Mouse (Mus musculus) common myeloid progenitor, adult 5-6 weeks (primary cell): ENCODE measurements around the gene Atf5. TPM values are rescaled to one million over a fixed set of nuclear protein-coding genes. Genes with fewer than 3 reads are reported as not detected.

ENCODE experiments used
- ATAC-seq: replicated peaks from 2 replicates; pipeline ENCODE4 v1.8.0; 2016; ENCODE audit warnings: low read depth, mild to moderate bottlenecking, moderate TSS enrichment, inconsistent platforms; ENCODE audit not compliant: poor library complexity, severe bottlenecking
- total RNA-seq: library from RNA; stranded (forward); fragments of 200-1000, 187-1606 nt; gene quantifications from 2 replicates; pipeline ENCODE4 v1.2.3, GENCODE M21; 2017

Atf5 gene
- total RNA-seq, 1 experiment from 2014 or later, result 2.7 TPM

GRCm38 (mm10) chr7:44850789-44851624 lies 34.5 kb upstream of the Atf5 start:
- ATAC-seq, result no peak

GRCm38 (mm10) chr7:44850146-44850545 lies 33.7 kb upstream of the Atf5 start:
- no peak for ATAC-seq

- peak; percentile 48 for ATAC-seq
Measured at GRCm38 (mm10) chr7:44849416-44850111, 33.1 kb upstream of the Atf5 start.

GRCm38 (mm10) chr7:44848561-44849415 lies 32.3 kb upstream of the Atf5 start, which contains the start of the genes Akt1s1 and Tbc1d17:
Gene Akt1s1, plus strand, starts transcription at chr7:44848991.
Gene Tbc1d17, minus strand, starts transcription at chr7:44849079.
- ATAC-seq, result peak; percentile 75

- no peak for ATAC-seq
Measured at GRCm38 (mm10) chr7:44847772-44848171, 31.3 kb upstream of the Atf5 start.

- no peak for ATAC-seq
Measured at GRCm38 (mm10) chr7:44846804-44847203, 30.3 kb upstream of the Atf5 start.

GRCm38 (mm10) chr7:44845006-44845405 lies 28.5 kb upstream of the Atf5 start:
- no peak for ATAC-seq

- ATAC-seq, result no peak
Measured at GRCm38 (mm10) chr7:44841825-44842463, 25.5 kb upstream of the Atf5 start.

- ATAC-seq, result peak; percentile 53
Measured at GRCm38 (mm10) chr7:44840426-44840825, 24.0 kb upstream of the Atf5 start.

- peak; percentile 34 for ATAC-seq
Measured at GRCm38 (mm10) chr7:44839491-44840191, 23.2 kb upstream of the Atf5 start.

- no peak for ATAC-seq
Measured at GRCm38 (mm10) chr7:44839171-44839490, 22.7 kb upstream of the Atf5 start.

GRCm38 (mm10) chr7:44838073-44838472 lies 21.6 kb upstream of the Atf5 start:
- no peak for ATAC-seq

- ATAC-seq, result no peak
Measured at GRCm38 (mm10) chr7:44836423-44837053, 20.1 kb upstream of the Atf5 start.

- ATAC-seq, result no peak
Measured at GRCm38 (mm10) chr7:44836016-44836404, 19.6 kb upstream of the Atf5 start.

- ATAC-seq, result no peak
Measured at GRCm38 (mm10) chr7:44835373-44836015, 19.0 kb upstream of the Atf5 start.

GRCm38 (mm10) chr7:44832763-44833162 lies 16.3 kb upstream of the Atf5 start:
- ATAC-seq, result no peak

GRCm38 (mm10) chr7:44828706-44829105 lies 12.2 kb upstream of the Atf5 start:
- no peak for ATAC-seq

- no peak for ATAC-seq
Measured at GRCm38 (mm10) chr7:44826771-44827170, 10.3 kb upstream of the Atf5 start.

- ATAC-seq, result peak; percentile 71
Measured at GRCm38 (mm10) chr7:44824872-44825271, 8.4 kb upstream of the Atf5 start.
